Mouse (Mus musculus) midbrain, postnatal 0 days (tissue): Measurements from ENCODE around the gene Gm20388. TPM values are rescaled to one million over a fixed set of nuclear protein-coding genes. Genes with fewer than 3 reads are reported as not detected.

ENCODE experiments used
- ATAC-seq: fragments of 200-750 bp; cut with Nextera tagmentation; 2 replicates; pipeline ENCODE4 v1.8.0; 2017; ENCODE audit warnings: moderate number of reproducible peaks, mild to moderate bottlenecking, moderate TSS enrichment, moderate library complexity; ENCODE audit not compliant: low FRiP score
- DNase-seq: peaks from one replicate; pipeline ENCODE4 v3.0.0-alpha.2; 2015; ENCODE audit warnings: low spot score
- H3K27ac ChIP-seq: fragments of 300-500 bp; sonication (generic); 2 replicates; pipeline ENCODE4 v1.5.1; 2014; ENCODE audit warnings: low read depth, mild to moderate bottlenecking, low read length, mixed read lengths
- H3K27me3 ChIP-seq: fragments of 300-500 bp; sonication (generic); 2 replicates; pipeline ENCODE4 v1.6.1; 2014; ENCODE audit warnings: low read length, control low read depth, mixed read lengths; ENCODE audit not compliant: insufficient read depth
- H3K36me3 ChIP-seq: fragments of 300-500 bp; sonication (generic); 2 replicates; pipeline ENCODE4 v1.6.1; 2014; ENCODE audit warnings: low read length, control low read depth, mixed read lengths; ENCODE audit not compliant: insufficient read depth
- H3K4me1 ChIP-seq: fragments of 300-500 bp; sonication (generic); 2 replicates; pipeline ENCODE4 v1.6.1; 2014; ENCODE audit warnings: mild to moderate bottlenecking, control low read depth, antibody characterized with exemption, low read length, mixed read lengths; ENCODE audit not compliant: insufficient read depth
- H3K4me2 ChIP-seq: fragments of 300-500 bp; sonication (generic); 2 replicates; pipeline ENCODE4 v1.6.1; 2014; ENCODE audit warnings: low read depth, mild to moderate bottlenecking, low read length, mixed read lengths; ENCODE audit not compliant: poor library complexity, severe bottlenecking
- H3K4me3 ChIP-seq: fragments of 300-500 bp; sonication (generic); 2 replicates; pipeline ENCODE4 v1.5.1; 2014; ENCODE audit warnings: low read depth, mild to moderate bottlenecking, low read length, moderate library complexity
- H3K9ac ChIP-seq: fragments of 300-500 bp; sonication (generic); replicated peaks from 2 replicates; pipeline ENCODE4 v1.6.1; 2014; ENCODE audit warnings: mild to moderate bottlenecking, low read length, moderate library complexity, mixed read lengths; ENCODE audit not compliant: poor library complexity, severe bottlenecking
- H3K9me3 ChIP-seq: fragments of 300-500 bp; sonication (generic); 2 replicates; pipeline ENCODE4 v1.6.1; 2016; ENCODE audit warnings: low read length, control low read depth
- CTCF ChIP-seq: IDR thresholded peaks from 2 replicates; pipeline ENCODE4 v1.5.1; 2016; ENCODE audit warnings: antibody characterized with exemption, mild to moderate bottlenecking
- WGBS: fragments of 180-500 bp; shearing (Covaris S2); extraction: QIAGEN DNeasy Blood & Tissue Kit; methylation state at CpG from one replicate; pipeline ENCODE4 v1.1.7; 2014; 5-methylcytosine and 5-hydroxymethylcytosine counted together
- polyA plus RNA-seq: library from polyadenylated mRNA; unstranded; fragments of >200 nt; fragmentation: Nextera tagmentation; extraction: Ambion mirVana; gene quantifications from 2 replicates; pipeline ENCODE4 v1.2.1, GENCODE M21; 2015
- total RNA-seq: library from RNA; depleted of rRNA; stranded (reverse); fragments of >200 nt; gene quantifications from 2 replicates; pipeline ENCODE4 v1.2.3, GENCODE M21; 2014

Gene Gm20388
- total and polyA plus RNA-seq, 2 experiments from 2014 or later: 74.2 TPM; not detected in 1

DNA sequence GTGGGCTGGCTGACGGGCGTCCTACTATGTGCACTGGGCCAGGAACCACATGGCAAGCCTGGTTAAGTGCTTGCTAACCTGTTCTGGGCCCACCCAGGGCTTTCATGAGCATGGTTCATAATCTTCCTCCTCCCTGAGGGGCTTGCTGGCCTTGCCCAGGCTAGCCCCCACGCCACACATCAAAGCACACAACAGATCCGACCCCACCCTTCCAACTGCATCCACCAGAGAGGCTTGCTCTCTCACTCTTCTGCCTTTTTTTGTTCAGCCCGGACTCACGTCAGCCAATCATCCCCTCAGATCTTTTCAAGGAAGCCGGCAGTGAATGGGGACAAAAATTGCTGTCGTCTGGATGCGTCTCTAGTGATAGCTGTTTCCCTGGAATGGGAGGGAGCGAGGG lies 430.5 kb downstream of the Gm20388 start:
- H3K4me3 ChIP-seq: no peak overlapping the region
- WGBS: 50% methylated on average over 10 of the region's 10 CpGs
- no peak overlapping the region for H3K27ac ChIP-seq
- no peak for TF ChIP-seq CTCF
- H3K36me3 ChIP-seq: no peaks in the 10 kb centered on the region
- H3K4me2 ChIP-seq: no peak overlapping the region
- H3K9ac ChIP-seq: no peak overlapping the region
- H3K27me3 ChIP-seq: no peaks in the 10 kb centered on the region
- H3K9me3 ChIP-seq: no peaks in the 10 kb centered on the region
- peaks cover 11% of the 10 kb centered on the region for H3K4me1 ChIP-seq
- ATAC-seq (no peak), DNase-seq (no peak)

DNA sequence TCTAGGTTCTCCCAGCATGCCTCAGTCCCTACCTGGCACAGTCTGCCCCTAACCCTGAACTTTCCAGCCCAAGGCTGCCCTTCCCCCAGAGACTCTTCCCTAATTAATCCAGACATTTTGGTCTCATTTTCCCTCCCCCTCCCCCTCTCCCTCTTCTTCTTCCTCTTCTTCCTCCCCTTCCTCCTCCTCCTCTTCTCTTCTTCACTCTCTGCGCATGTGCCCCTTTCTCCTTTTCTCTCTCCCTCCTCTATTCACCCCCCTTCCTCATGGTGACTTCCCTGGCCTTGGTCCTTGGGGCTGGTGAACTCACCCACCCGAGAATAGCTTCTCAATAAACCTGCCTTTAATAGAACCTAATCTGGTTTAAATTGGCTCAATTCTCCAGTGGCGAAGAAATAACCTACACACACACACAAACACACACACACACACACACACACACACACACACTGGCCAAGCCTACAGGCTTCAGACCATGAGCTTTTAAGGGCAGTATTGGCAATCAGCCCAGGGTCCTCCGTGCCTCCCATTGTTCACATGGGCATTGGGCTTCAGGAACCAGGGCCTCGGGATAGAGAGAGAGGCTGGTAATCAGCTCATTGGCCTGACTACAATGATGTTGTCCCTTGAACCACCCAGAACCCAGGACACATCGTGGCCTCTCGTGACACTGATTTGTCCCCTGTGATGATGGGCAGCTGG lies 432.4 kb downstream of the Gm20388 start:
- H3K9ac ChIP-seq: no peak overlapping the region
- 47% methylated on average over 7 of the region's 7 CpGs for WGBS
- H3K4me1 ChIP-seq: peaks cover 9% of the 10 kb centered on the region; the same call in 1 of the 2 replicates
- no peaks in the 10 kb centered on the region for H3K27me3 ChIP-seq
- H3K27ac ChIP-seq: no peak overlapping the region
- no peak overlapping the region for H3K4me2 ChIP-seq
- DNase-seq: peak; percentile 71
- no peak overlapping the region for H3K4me3 ChIP-seq
- H3K9me3 ChIP-seq: no peaks in the 10 kb centered on the region
- no peaks in the 10 kb centered on the region for H3K36me3 ChIP-seq
- no peak for ATAC-seq
- no peak for TF ChIP-seq CTCF

DNA sequence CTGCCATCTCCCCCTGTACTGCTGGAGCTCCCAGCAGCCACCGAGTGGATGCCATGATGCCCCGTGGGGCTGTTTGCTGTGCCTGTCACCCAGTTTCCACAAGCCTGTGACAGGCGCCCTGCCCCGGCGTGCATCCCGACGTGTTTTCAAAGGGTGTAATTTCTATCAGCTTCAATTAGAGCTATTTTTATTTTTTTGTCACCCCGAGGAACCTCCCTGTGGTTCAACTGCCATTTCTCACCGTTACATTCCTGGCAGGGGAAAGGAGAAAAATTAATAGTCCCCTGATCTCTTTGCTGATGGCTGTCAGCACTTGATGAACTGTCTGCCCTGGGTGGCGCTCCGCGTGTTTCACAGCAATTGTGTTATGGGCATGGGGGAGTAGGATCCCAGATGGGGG lies 432.9 kb downstream of the Gm20388 start:
- no peak for ATAC-seq
- no peak for DNase-seq
- Histone ChIP-seq H3K4me2 (no peak overlapping the region), H3K4me3 (no peak overlapping the region), H3K27me3 (no peaks in the 10 kb centered on the region), H3K36me3 (no peaks in the 10 kb centered on the region), H3K9me3 (no peaks in the 10 kb centered on the region), H3K9ac (no peak overlapping the region), H3K27ac (0 out of 2 replicates have a peak overlapping the region, but pooled peaks have one; percentile 32), H3K4me1 (peaks cover 13% of the 10 kb centered on the region; the same call in 1 of the 2 replicates)
- TF ChIP-seq CTCF: no peak
- 55% methylated on average over 12 of the region's 12 CpGs for WGBS

DNA sequence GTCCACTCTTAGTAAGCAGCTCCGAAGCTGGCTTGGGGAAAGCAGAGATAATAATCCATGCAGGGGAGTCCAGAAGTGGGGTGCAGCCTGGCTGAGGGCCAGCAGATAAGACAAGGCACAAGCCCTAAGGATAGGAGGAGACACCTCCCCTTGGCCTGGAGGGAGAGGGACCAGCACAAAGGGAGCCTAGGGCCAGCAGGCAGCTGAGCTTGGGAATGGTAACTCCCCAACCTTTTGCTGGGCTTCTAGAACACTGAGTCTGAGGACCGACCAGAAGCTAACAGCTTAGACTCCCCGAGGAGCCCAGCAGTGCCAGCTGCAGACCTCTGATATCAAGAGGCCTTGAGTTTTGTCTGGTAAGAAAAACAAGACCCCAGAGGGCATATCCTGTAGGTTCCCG lies 433.5 kb downstream of the Gm20388 start:
- Histone ChIP-seq H3K4me1 (peaks cover 16% of the 10 kb centered on the region), H3K27ac (peak overlapping the region; percentile 32; the same call in 1 of the 2 replicates)
- ATAC-seq: no peak

DNA sequence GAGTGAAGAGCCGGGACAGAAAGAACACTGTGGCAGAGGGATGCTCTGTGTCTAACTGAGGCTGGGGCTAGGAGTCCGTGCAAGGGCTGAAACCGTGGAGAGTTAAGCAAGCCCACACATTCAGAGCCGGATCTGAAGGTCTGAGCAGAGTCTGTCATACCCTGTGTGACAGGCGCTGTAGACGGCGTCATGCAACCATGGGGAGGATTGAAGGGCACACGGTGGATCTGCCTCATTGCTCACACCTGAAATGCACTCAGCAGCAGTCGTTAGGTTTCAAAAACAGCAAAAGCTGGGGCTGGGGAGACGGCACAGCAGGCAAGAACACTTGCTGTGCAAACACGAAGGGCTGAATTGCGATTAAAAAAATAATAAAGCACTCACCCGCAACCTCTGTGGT lies 433.9 kb downstream of the Gm20388 start:
- Histone ChIP-seq H3K36me3 (no peaks in the 10 kb centered on the region), H3K9ac (no peak overlapping the region), H3K9me3 (no peaks in the 10 kb centered on the region), H3K4me3 (no peak overlapping the region), H3K4me1 (peaks cover 16% of the 10 kb centered on the region), H3K27me3 (no peaks in the 10 kb centered on the region), H3K4me2 (no peak overlapping the region), H3K27ac (peak overlapping the region; percentile 26)
- no peak for TF ChIP-seq CTCF
- ATAC-seq (no peak), DNase-seq (no peak)
- WGBS: 21% methylated on average over 13 of the region's 13 CpGs

More for the DNA sequence above, 433.5 kb downstream of the Gm20388 start:
- H3K9me3 ChIP-seq: no peaks in the 10 kb centered on the region
- no peak overlapping the region for H3K9ac ChIP-seq
- no peak overlapping the region for H3K4me2 ChIP-seq
- H3K27me3 ChIP-seq: no peaks in the 10 kb centered on the region
- H3K36me3 ChIP-seq: no peaks in the 10 kb centered on the region
- no peak for DNase-seq
- WGBS: 17% methylated on average over 4 of the region's 4 CpGs
- no peak overlapping the region for H3K4me3 ChIP-seq
- no peak for TF ChIP-seq CTCF

DNA sequence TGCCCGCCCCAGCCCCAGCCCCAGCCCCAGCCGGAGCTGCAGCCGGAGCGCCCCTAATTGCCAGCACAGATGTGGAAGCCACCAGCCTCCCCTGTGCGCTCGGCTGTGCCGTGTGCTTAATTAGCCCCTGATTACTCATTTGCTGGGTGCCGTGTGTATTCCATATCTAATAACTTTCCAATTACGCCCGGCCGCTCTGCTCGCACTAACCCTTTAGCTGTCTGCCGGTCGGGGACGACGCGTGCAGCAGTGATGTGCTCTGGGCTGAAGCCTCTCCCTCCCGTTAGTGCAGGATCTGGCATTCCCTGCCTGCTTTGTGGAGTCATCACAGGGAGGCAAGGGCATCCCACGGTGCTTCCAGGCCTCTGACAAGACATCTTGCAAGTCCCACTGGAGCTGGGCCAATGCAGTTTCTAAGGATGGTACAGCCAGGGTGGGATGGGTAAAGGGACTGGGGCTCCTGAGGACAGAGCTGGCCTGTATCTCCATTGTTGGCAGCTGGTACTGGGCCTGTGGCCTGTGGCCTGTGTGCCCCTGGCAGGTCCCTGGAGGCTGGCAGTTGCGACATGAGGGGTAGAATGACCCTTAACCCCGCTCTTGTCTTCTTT lies 437.2 kb downstream of the Gm20388 start:
- no peak for TF ChIP-seq CTCF
- Histone ChIP-seq H3K9ac (0 out of 2 replicates have a peak overlapping the region, but pooled peaks have one; percentile 8), H3K27ac (peak overlapping the region; percentile 38; the same call in 1 of the 2 replicates), H3K4me1 (peaks cover 29% of the 10 kb centered on the region), H3K36me3 (no peaks in the 10 kb centered on the region), H3K27me3 (no peaks in the 10 kb centered on the region), H3K4me2 (0 out of 2 replicates have a peak overlapping the region, but pooled peaks have one; percentile 20), H3K4me3 (no peak overlapping the region), H3K9me3 (no peaks in the 10 kb centered on the region)
- ATAC-seq: peak; percentile 31; the same call in 1 of the 2 replicates
- WGBS: 35% methylated on average over 21 of the region's 21 CpGs
- DNase-seq: peak; percentile 67
